Mouse (Mus musculus) liver, adult 2 months (tissue): ENCODE data around the gene Dtx4.

Experiments
- CTCF ChIP-seq: fragments of 200-500 bp; IDR thresholded peaks from 2 replicates; pipeline ENCODE4 v1.5.1; 2011; ENCODE audit warnings: low read depth, low read length, control low read depth
- POLR2A ChIP-seq: fragments of 200-500 bp; IDR thresholded peaks from 2 replicates; pipeline ENCODE4 v1.6.1; 2011; ENCODE audit warnings: low read length, control low read depth; ENCODE audit not compliant: insufficient read depth; ENCODE audit errors: extremely low read depth

GRCm38 (mm10) chr19:12486875-12487274, 14.4 kb downstream of the Dtx4 start:
- TF ChIP-seq CTCF = no peak
- TF ChIP-seq POLR2A = no peak
